Mouse (Mus musculus): ENCODE results near the gene Raet1e. TPM values are rescaled to one million over a fixed set of nuclear protein-coding genes. Genes with fewer than 3 reads are reported as not detected.
A peak's percentile ranks its signal among the peaks of the same experiment; 100 is the strongest.
"Not testable (repeated sequence)": the region's sequence is repeated elsewhere in the genome, so short reads cannot be mapped to it uniquely, and the experiment has no call there.

The Raet1e gene
- 0.29 and 0.98 TPM in 2 replicates for polyA plus RNA-seq (2014; fragmentation: Nextera tagmentation; extraction: Ambion mirVana)

GRCm38 (mm10) chr10:22158310-22158999, at the start of gene Raet1e, which contains the start of gene H60b:
Gene Raet1e (plus strand): TSS chr10:22158569.
Gene H60b (plus strand): TSS chr10:22158586.
- not testable (repeated sequence) for DNase-seq (ENCODE audit: low spot score); H3K4me1 ChIP-seq (replicated peaks; ENCODE audit: control insufficient read depth, insufficient read depth, low read length); H3K9me3 ChIP-seq (ENCODE audit: control insufficient read depth, low read length); H3K27ac ChIP-seq; H3K36me3 ChIP-seq (replicated peaks; ENCODE audit: control insufficient read depth, insufficient read depth); H3K9ac ChIP-seq
- WGBS: under 1% methylated on average over 48 of the region's 48 CpGs
- peak; percentile 57; the same call in 1 of the 2 replicates for ATAC-seq (ENCODE audit: low FRiP score)
- H3K27me3 ChIP-seq (ENCODE audit: control insufficient read depth, insufficient read depth, low read length): peaks cover 66% of the 10 kb centered on the region
- H3K4me3 ChIP-seq (replicated peaks; ENCODE audit: low read length): peak within 1 kb of the TSS; percentile 19
- peak within 1 kb of the TSS; percentile 47 for H3K4me2 ChIP-seq (replicated peaks)

- peak overlapping the region; percentile 78 for H3K4me2 ChIP-seq (replicated peaks)
- no peaks in the 10 kb centered on the region for H3K27me3 ChIP-seq (ENCODE audit: control insufficient read depth, insufficient read depth, low read length)
- no peaks in the 10 kb centered on the region for H3K9me3 ChIP-seq (ENCODE audit: control insufficient read depth, low read length)
- ATAC-seq (ENCODE audit: low FRiP score) (peak; percentile 77; the same call in 1 of the 2 replicates), DNase-seq (ENCODE audit: low spot score) (peak; percentile 77)
- no peaks in the 10 kb centered on the region for H3K4me1 ChIP-seq (replicated peaks; ENCODE audit: control insufficient read depth, insufficient read depth, low read length)
- WGBS: under 1% methylated on average over 19 of the region's 19 CpGs
- H3K9ac ChIP-seq: peak overlapping the region; percentile 66
- H3K27ac ChIP-seq: no peak overlapping the region
- no peaks in the 10 kb centered on the region for H3K36me3 ChIP-seq (replicated peaks; ENCODE audit: control insufficient read depth, insufficient read depth)
- H3K4me3 ChIP-seq (replicated peaks; ENCODE audit: low read length): peak overlapping the region; percentile 41
Measured at GRCm38 (mm10) chr10:22140665-22141280, 17.6 kb upstream of the Raet1e start.

- H3K4me2 ChIP-seq (replicated peaks); H3K4me1 ChIP-seq (replicated peaks; ENCODE audit: control insufficient read depth, insufficient read depth, low read length); H3K9ac ChIP-seq; H3K27me3 ChIP-seq (ENCODE audit: control insufficient read depth, insufficient read depth, low read length); H3K4me3 ChIP-seq (replicated peaks; ENCODE audit: low read length); ATAC-seq (ENCODE audit: low FRiP score); H3K36me3 ChIP-seq (replicated peaks; ENCODE audit: control insufficient read depth, insufficient read depth); H3K27ac ChIP-seq; H3K9me3 ChIP-seq (ENCODE audit: control insufficient read depth, low read length): not testable (repeated sequence)
- WGBS: 88% methylated on average over 1 of the region's 1 CpGs
- peak; percentile 66 for DNase-seq (ENCODE audit: low spot score)
Measured at GRCm38 (mm10) chr10:22142194-22142593, 16.2 kb upstream of the Raet1e start.

GRCm38 (mm10) chr10:22142926-22143325, 15.4 kb upstream of the Raet1e start:
- H3K27ac ChIP-seq: no peak overlapping the region
- DNase-seq (ENCODE audit: low spot score) (no peak), ATAC-seq (ENCODE audit: low FRiP score) (no peak)
- no peaks in the 10 kb centered on the region for H3K36me3 ChIP-seq (replicated peaks; ENCODE audit: control insufficient read depth, insufficient read depth)
- H3K4me2 ChIP-seq (replicated peaks): no peak overlapping the region
- no peak overlapping the region for H3K9ac ChIP-seq
- H3K4me1 ChIP-seq (replicated peaks; ENCODE audit: control insufficient read depth, insufficient read depth, low read length): no peaks in the 10 kb centered on the region
- 82% methylated on average over 5 of the region's 5 CpGs for whole genome bisulfite sequencing
- no peaks in the 10 kb centered on the region for H3K27me3 ChIP-seq (ENCODE audit: control insufficient read depth, insufficient read depth, low read length)
- H3K4me3 ChIP-seq (replicated peaks; ENCODE audit: low read length): no peak overlapping the region
- no peaks in the 10 kb centered on the region for H3K9me3 ChIP-seq (ENCODE audit: control insufficient read depth, low read length)

GRCm38 (mm10) chr10:22148441-22149072, 9.8 kb upstream of the Raet1e start:
- Histone ChIP-seq H3K4me1 (replicated peaks; ENCODE audit: control insufficient read depth, insufficient read depth, low read length) (peaks cover 4% of the 10 kb centered on the region; the same call in 1 of the 2 replicates), H3K27me3 (ENCODE audit: control insufficient read depth, insufficient read depth, low read length) (peaks cover 35% of the 10 kb centered on the region), H3K27ac (no peak overlapping the region), H3K4me3 (replicated peaks; ENCODE audit: low read length) (peak overlapping the region; percentile 47), H3K9ac (peak overlapping the region; percentile 47), H3K4me2 (replicated peaks) (peak overlapping the region; percentile 71), H3K9me3 (ENCODE audit: control insufficient read depth, low read length) (no peaks in the 10 kb centered on the region), H3K36me3 (replicated peaks; ENCODE audit: control insufficient read depth, insufficient read depth) (no peaks in the 10 kb centered on the region)
- ATAC-seq (ENCODE audit: low FRiP score) (peak; percentile 78), DNase-seq (ENCODE audit: low spot score) (no peak)
- under 1% methylated on average over 50 of the region's 50 CpGs for whole genome bisulfite sequencing

GRCm38 (mm10) chr10:22149073-22149690, 9.2 kb upstream of the Raet1e start, which contains the start of gene E030030I06Rik:
Gene E030030I06Rik (minus strand): TSS chr10:22149270.
- Histone ChIP-seq H3K4me3 (replicated peaks; ENCODE audit: low read length) (peak within 1 kb of the TSS; percentile 47), H3K27ac (no peak within 1 kb of the TSS), H3K27me3 (ENCODE audit: control insufficient read depth, insufficient read depth, low read length) (peaks cover 35% of the 10 kb centered on the region), H3K4me1 (replicated peaks; ENCODE audit: control insufficient read depth, insufficient read depth, low read length) (peaks cover 4% of the 10 kb centered on the region; the same call in 1 of the 2 replicates), H3K36me3 (replicated peaks; ENCODE audit: control insufficient read depth, insufficient read depth) (no peaks in the 10 kb centered on the region), H3K9ac (peak within 1 kb of the TSS; percentile 47), H3K4me2 (replicated peaks) (peak within 1 kb of the TSS; percentile 71), H3K9me3 (ENCODE audit: control insufficient read depth, low read length) (no peaks in the 10 kb centered on the region)
- DNase-seq (ENCODE audit: low spot score) (no peak), ATAC-seq (ENCODE audit: low FRiP score) (peak; percentile 44)
- 0% methylated on average over 37 of the region's 37 CpGs for WGBS

GRCm38 (mm10) chr10:22149691-22150465, 8.5 kb upstream of the Raet1e start:
- Histone ChIP-seq H3K4me1 (replicated peaks; ENCODE audit: control insufficient read depth, insufficient read depth, low read length) (peaks cover 4% of the 10 kb centered on the region; the same call in 1 of the 2 replicates), H3K36me3 (replicated peaks; ENCODE audit: control insufficient read depth, insufficient read depth) (no peaks in the 10 kb centered on the region), H3K4me2 (replicated peaks) (peak overlapping the region; percentile 71), H3K27ac (no peak overlapping the region), H3K9ac (no peak overlapping the region), H3K9me3 (ENCODE audit: control insufficient read depth, low read length) (no peaks in the 10 kb centered on the region), H3K4me3 (replicated peaks; ENCODE audit: low read length) (peak overlapping the region; percentile 47), H3K27me3 (ENCODE audit: control insufficient read depth, insufficient read depth, low read length) (peaks cover 38% of the 10 kb centered on the region)
- ATAC-seq (ENCODE audit: low FRiP score) (no peak), DNase-seq (ENCODE audit: low spot score) (no peak)
- WGBS: under 1% methylated on average over 50 of the region's 50 CpGs

GRCm38 (mm10) chr10:22150593-22150992, 7.8 kb upstream of the Raet1e start:
- no peak for DNase-seq (ENCODE audit: low spot score)
- H3K4me3 ChIP-seq (replicated peaks; ENCODE audit: low read length): peak overlapping the region; percentile 13; the same call in 1 of the 2 replicates

More at GRCm38 (mm10) chr10:22150593-22150992, 7.8 kb upstream of the Raet1e start:
- Histone ChIP-seq H3K36me3 (replicated peaks; ENCODE audit: control insufficient read depth, insufficient read depth) (no peaks in the 10 kb centered on the region), H3K27ac (no peak overlapping the region), H3K9ac (no peak overlapping the region), H3K9me3 (ENCODE audit: control insufficient read depth, low read length) (no peaks in the 10 kb centered on the region), H3K27me3 (ENCODE audit: control insufficient read depth, insufficient read depth, low read length) (peaks cover 45% of the 10 kb centered on the region), H3K4me1 (replicated peaks; ENCODE audit: control insufficient read depth, insufficient read depth, low read length) (peaks cover 4% of the 10 kb centered on the region; the same call in 1 of the 2 replicates), H3K4me2 (replicated peaks) (peak overlapping the region; percentile 71)
- no peak for ATAC-seq (ENCODE audit: low FRiP score)
- WGBS: under 1% methylated on average over 27 of the region's 27 CpGs
